Mouse (Mus musculus): ENCODE measurements at regions not wholly inside any gene's neighbourhood (a gene's known extent, or its start where the extent isn't known, plus 50 kb on each side); places are given as distances from the start of the nearest gene placed in this dataset.

GRCm38 (mm10) chr13:47868656-47869055 lies 392.4 kb upstream of the Id4 start:
- Histone ChIP-seq H3K4me1 (ENCODE audit: insufficient read depth, low read length) (no peaks in the 10 kb centered on the region), H3K4me3 (ENCODE audit: low read depth, low read length) (no peak overlapping the region), H3K27ac (ENCODE audit: low read depth, low read length) (no peak overlapping the region), H3K36me3 (ENCODE audit: insufficient read depth, low read length) (no peaks in the 10 kb centered on the region), H3K9me3 (ENCODE audit: low read length) (no peaks in the 10 kb centered on the region), H3K4me2 (ENCODE audit: low read depth, low read length, poor library complexity, severe bottlenecking) (no peak overlapping the region), H3K27me3 (ENCODE audit: insufficient read depth, low read length) (no peaks in the 10 kb centered on the region), H3K9ac (replicated peaks; ENCODE audit: low read length, poor library complexity, severe bottlenecking) (no peak overlapping the region)
- ATAC-seq (ENCODE audit: low FRiP score) (no peak), DNase-seq (ENCODE audit: low spot score) (no peak)
- TF ChIP-seq CTCF (IDR thresholded peaks at IDR 0.05), result no peak
- 53% methylated on average over 4 of the region's 4 CpGs for WGBS

DNA sequence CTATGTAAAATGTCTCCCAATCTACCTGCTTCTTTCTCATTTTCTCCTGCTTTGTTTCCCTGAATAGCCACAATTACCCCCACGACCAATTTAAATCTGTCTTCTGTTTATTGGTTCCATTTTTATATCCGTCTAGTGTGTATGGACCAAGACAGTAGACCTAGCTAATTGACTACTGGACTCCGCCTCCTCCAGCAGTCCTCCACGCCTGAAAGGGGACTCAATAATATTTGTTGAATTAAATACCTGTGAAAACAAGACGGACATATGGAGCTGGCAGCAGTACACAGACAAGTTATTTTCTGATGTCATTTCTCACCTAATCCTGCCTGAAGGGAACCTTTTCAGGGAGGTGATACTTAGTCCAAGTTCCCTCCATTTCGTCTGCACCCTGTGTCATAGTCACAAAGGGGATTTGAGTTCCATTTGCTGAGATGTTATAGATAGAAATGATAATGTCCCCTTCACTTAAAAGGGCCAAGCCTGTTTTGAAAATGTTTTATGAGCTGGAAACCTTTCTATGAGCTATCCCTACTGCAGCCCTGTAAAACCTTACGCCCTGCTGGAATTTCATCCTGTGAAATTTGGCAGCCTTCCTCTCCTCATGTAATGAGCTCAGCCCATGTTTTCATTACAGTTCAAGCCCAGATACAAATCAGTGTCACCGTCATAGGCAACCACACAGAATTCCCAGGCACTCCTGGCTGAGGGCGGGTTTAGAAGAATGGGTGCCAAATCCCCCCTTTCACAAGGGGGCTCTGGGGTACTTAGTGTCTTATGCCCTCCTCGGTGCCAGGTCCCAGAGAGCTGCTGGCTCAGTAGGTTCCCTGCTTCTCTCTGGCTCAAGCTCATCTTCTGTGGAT lies 391.1 kb upstream of the Id4 start:
- WGBS, result 49% methylated on average over 10 of the region's 10 CpGs
- no peak overlapping the region for H3K27ac ChIP-seq (ENCODE audit: low read depth, low read length)
- no peak for TF ChIP-seq CTCF (IDR thresholded peaks at IDR 0.05)
- no peaks in the 10 kb centered on the region for H3K27me3 ChIP-seq (ENCODE audit: insufficient read depth, low read length)
- H3K9me3 ChIP-seq (ENCODE audit: low read length), result no peaks in the 10 kb centered on the region
- peak; percentile 61 for DNase-seq (ENCODE audit: low spot score)
- H3K4me2 ChIP-seq (ENCODE audit: low read depth, low read length, poor library complexity, severe bottlenecking), result no peak overlapping the region
- 0 out of 2 replicates have a peak, but pooled peaks have one; percentile 34 for ATAC-seq (ENCODE audit: low FRiP score)
- no peaks in the 10 kb centered on the region for H3K36me3 ChIP-seq (ENCODE audit: insufficient read depth, low read length)
- H3K9ac ChIP-seq (replicated peaks; ENCODE audit: low read length, poor library complexity, severe bottlenecking), result no peak overlapping the region
- H3K4me1 ChIP-seq (ENCODE audit: insufficient read depth, low read length), result no peaks in the 10 kb centered on the region
- no peak overlapping the region for H3K4me3 ChIP-seq (ENCODE audit: low read depth, low read length)

GRCm38 (mm10) chr13:47872645-47873044 lies 388.4 kb upstream of the Id4 start:
- WGBS, result 31% methylated on average over 11 of the region's 11 CpGs
- Histone ChIP-seq H3K4me1 (ENCODE audit: insufficient read depth, low read length) (no peaks in the 10 kb centered on the region), H3K4me2 (ENCODE audit: low read depth, low read length, poor library complexity, severe bottlenecking) (no peak overlapping the region), H3K4me3 (ENCODE audit: low read depth, low read length) (no peak overlapping the region), H3K36me3 (ENCODE audit: insufficient read depth, low read length) (no peaks in the 10 kb centered on the region), H3K27me3 (ENCODE audit: insufficient read depth, low read length) (no peaks in the 10 kb centered on the region), H3K9me3 (ENCODE audit: low read length) (no peaks in the 10 kb centered on the region), H3K9ac (replicated peaks; ENCODE audit: low read length, poor library complexity, severe bottlenecking) (no peak overlapping the region), H3K27ac (ENCODE audit: low read depth, low read length) (no peak overlapping the region)
- no peak for TF ChIP-seq CTCF (IDR thresholded peaks at IDR 0.05)
- no peak for ATAC-seq (ENCODE audit: low FRiP score)
- no peak for DNase-seq (ENCODE audit: low spot score)

- H3K4me2 ChIP-seq (ENCODE audit: low read depth, low read length, poor library complexity, severe bottlenecking), result no peak overlapping the region
- WGBS, result 88% methylated on average over 4 of the region's 4 CpGs
- H3K36me3 ChIP-seq (ENCODE audit: insufficient read depth, low read length), result no peaks in the 10 kb centered on the region
- ATAC-seq (ENCODE audit: low FRiP score) (no peak), DNase-seq (ENCODE audit: low spot score) (peak; percentile 13)
- TF ChIP-seq CTCF (IDR thresholded peaks at IDR 0.05), result no peak
- H3K4me1 ChIP-seq (ENCODE audit: insufficient read depth, low read length), result no peaks in the 10 kb centered on the region
- H3K27me3 ChIP-seq (ENCODE audit: insufficient read depth, low read length), result no peaks in the 10 kb centered on the region
- no peaks in the 10 kb centered on the region for H3K9me3 ChIP-seq (ENCODE audit: low read length)
- H3K27ac ChIP-seq (ENCODE audit: low read depth, low read length), result no peak overlapping the region
- H3K9ac ChIP-seq (replicated peaks; ENCODE audit: low read length, poor library complexity, severe bottlenecking), result no peak overlapping the region
- H3K4me3 ChIP-seq (ENCODE audit: low read depth, low read length), result no peak overlapping the region
These were observed 368.5 kb upstream of the Id4 start for GRCm38 (mm10) chr13:47892569-47892968.

GRCm38 (mm10) chr13:47894331-47894730 lies 366.7 kb upstream of the Id4 start:
- WGBS, result 87% methylated on average over 1 of the region's 1 CpGs
- H3K27me3 ChIP-seq (ENCODE audit: insufficient read depth, low read length), result no peaks in the 10 kb centered on the region
- no peaks in the 10 kb centered on the region for H3K4me1 ChIP-seq (ENCODE audit: insufficient read depth, low read length)
- no peak for DNase-seq (ENCODE audit: low spot score)
- ATAC-seq (ENCODE audit: low FRiP score), result no peak
- H3K9ac ChIP-seq (replicated peaks; ENCODE audit: low read length, poor library complexity, severe bottlenecking), result no peak overlapping the region
- H3K36me3 ChIP-seq (ENCODE audit: insufficient read depth, low read length), result no peaks in the 10 kb centered on the region
- no peaks in the 10 kb centered on the region for H3K9me3 ChIP-seq (ENCODE audit: low read length)
- no peak overlapping the region for H3K4me3 ChIP-seq (ENCODE audit: low read depth, low read length)
- no peak for TF ChIP-seq CTCF (IDR thresholded peaks at IDR 0.05)
- H3K27ac ChIP-seq (ENCODE audit: low read depth, low read length), result no peak overlapping the region
- H3K4me2 ChIP-seq (ENCODE audit: low read depth, low read length, poor library complexity, severe bottlenecking), result no peak overlapping the region

DNA sequence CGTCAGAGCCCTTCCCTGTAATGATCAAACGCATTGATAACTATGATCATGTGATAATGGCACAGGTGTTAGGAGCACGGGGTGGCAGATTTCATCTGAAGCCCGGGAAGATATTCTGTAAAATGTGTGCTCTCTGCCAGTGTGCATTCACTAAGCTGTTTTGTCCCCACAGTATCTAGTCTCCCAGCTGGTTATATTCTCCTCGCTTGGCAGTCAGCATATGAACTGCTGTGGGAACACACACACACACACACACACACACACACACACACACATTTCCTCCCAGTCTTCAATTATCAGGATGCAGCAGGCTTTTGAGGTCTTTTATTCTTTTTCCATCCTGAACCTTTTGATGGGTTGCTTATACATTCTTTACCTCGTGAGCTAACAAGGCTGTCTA lies 365.8 kb upstream of the Id4 start:
- Histone ChIP-seq H3K4me3 (ENCODE audit: low read depth, low read length) (no peak overlapping the region), H3K27me3 (ENCODE audit: insufficient read depth, low read length) (no peaks in the 10 kb centered on the region), H3K36me3 (ENCODE audit: insufficient read depth, low read length) (no peaks in the 10 kb centered on the region), H3K27ac (ENCODE audit: low read depth, low read length) (no peak overlapping the region), H3K9ac (replicated peaks; ENCODE audit: low read length, poor library complexity, severe bottlenecking) (no peak overlapping the region), H3K9me3 (ENCODE audit: low read length) (no peaks in the 10 kb centered on the region), H3K4me2 (ENCODE audit: low read depth, low read length, poor library complexity, severe bottlenecking) (no peak overlapping the region), H3K4me1 (ENCODE audit: insufficient read depth, low read length) (no peaks in the 10 kb centered on the region)
- 61% methylated on average over 6 of the region's 6 CpGs for WGBS
- DNase-seq (ENCODE audit: low spot score), result peak; percentile 7
- TF ChIP-seq CTCF (IDR thresholded peaks at IDR 0.05), result no peak
- ATAC-seq (ENCODE audit: low FRiP score), result no peak

All from midbrain, postnatal 0 days (tissue).